Mouse (Mus musculus): ENCODE measurements around the gene Olfr829. TPM values are rescaled to one million over a fixed set of nuclear protein-coding genes. Genes with fewer than 3 reads are reported as not detected.
"Not testable (repeated sequence)": the region's sequence is repeated elsewhere in the genome, so short reads cannot be mapped to it uniquely, and the experiment has no call there.

The Olfr829 gene
- not detected in 2 replicates for polyA plus RNA-seq (2015; fragmentation: Nextera tagmentation; extraction: Ambion mirVana)

GRCm38 (mm10) chr9:18854633-18855032, at the start of gene Olfr829:
Gene Olfr829, plus strand, starts transcription at chr9:18854933.
- Histone ChIP-seq H3K4me2 (replicated peaks; ENCODE audit: low read depth) (no peak within 1 kb of the TSS), H3K27ac (replicated peaks) (no peak within 1 kb of the TSS), H3K4me1 (replicated peaks; ENCODE audit: control insufficient read depth, insufficient read depth) (no peaks in the 10 kb centered on the region), H3K9ac (ENCODE audit: low read length) (no peak within 1 kb of the TSS), H3K27me3 (ENCODE audit: control insufficient read depth, insufficient read depth, low read length) (no peaks in the 10 kb centered on the region), H3K4me3 (ENCODE audit: low read depth, low read length) (no peak within 1 kb of the TSS), H3K36me3 (ENCODE audit: control insufficient read depth, insufficient read depth, low read length) (no peaks in the 10 kb centered on the region), H3K9me3 (ENCODE audit: control insufficient read depth, low read length) (no peaks in the 10 kb centered on the region)
- WGBS: 56% methylated on average over 1 of the region's 1 CpGs
- TF ChIP-seq CTCF (IDR thresholded peaks at IDR 0.05; ENCODE audit: low read depth): no peak
- no peak for TF ChIP-seq EP300 (optimal IDR thresholded peaks at IDR 0.05)
- ATAC-seq (ENCODE audit: low FRiP score, low TSS enrichment) (no peak), DNase-seq (ENCODE audit: low spot score) (no peak)

- DNase-seq (ENCODE audit: low spot score): no peak
- Histone ChIP-seq H3K4me1 (replicated peaks; ENCODE audit: control insufficient read depth, insufficient read depth) (no peaks in the 10 kb centered on the region), H3K27ac (replicated peaks) (no peak within 1 kb of the TSS), H3K36me3 (ENCODE audit: control insufficient read depth, insufficient read depth, low read length) (no peaks in the 10 kb centered on the region), H3K4me2 (replicated peaks; ENCODE audit: low read depth) (no peak within 1 kb of the TSS), H3K4me3 (ENCODE audit: low read depth, low read length) (no peak within 1 kb of the TSS), H3K9ac (ENCODE audit: low read length) (no peak within 1 kb of the TSS), H3K27me3 (ENCODE audit: control insufficient read depth, insufficient read depth, low read length) (no peaks in the 10 kb centered on the region), H3K9me3 (ENCODE audit: control insufficient read depth, low read length) (no peaks in the 10 kb centered on the region)
- no peak for ATAC-seq (ENCODE audit: low FRiP score, low TSS enrichment)
- TF ChIP-seq CTCF (IDR thresholded peaks at IDR 0.05; ENCODE audit: low read depth) (no peak), EP300 (optimal IDR thresholded peaks at IDR 0.05) (no peak)
These were observed 35.3 kb upstream of the Olfr829 start, which contains the start of gene Olfr828 for GRCm38 (mm10) chr9:18819426-18819825. Gene Olfr828, minus strand, starts transcription at chr9:18819526.

GRCm38 (mm10) chr9:18874393-18874792, 19.7 kb downstream of the Olfr829 start, which contains the start of gene Olfr830:
Gene Olfr830, plus strand, starts transcription at chr9:18874693.
- Histone ChIP-seq H3K4me2 (replicated peaks; ENCODE audit: low read depth) (no peak within 1 kb of the TSS), H3K9me3 (ENCODE audit: control insufficient read depth, low read length) (no peaks in the 10 kb centered on the region), H3K27ac (replicated peaks) (no peak within 1 kb of the TSS), H3K4me3 (ENCODE audit: low read depth, low read length) (no peak within 1 kb of the TSS), H3K27me3 (ENCODE audit: control insufficient read depth, insufficient read depth, low read length) (no peaks in the 10 kb centered on the region), H3K9ac (ENCODE audit: low read length) (no peak within 1 kb of the TSS), H3K4me1 (replicated peaks; ENCODE audit: control insufficient read depth, insufficient read depth) (no peaks in the 10 kb centered on the region), H3K36me3 (ENCODE audit: control insufficient read depth, insufficient read depth, low read length) (no peaks in the 10 kb centered on the region)
- ATAC-seq (ENCODE audit: low FRiP score, low TSS enrichment) (no peak), DNase-seq (ENCODE audit: low spot score) (no peak)
- no peak for TF ChIP-seq CTCF (IDR thresholded peaks at IDR 0.05; ENCODE audit: low read depth)
- TF ChIP-seq EP300 (optimal IDR thresholded peaks at IDR 0.05): no peak

- not testable (repeated sequence) for H3K4me2 ChIP-seq (replicated peaks; ENCODE audit: low read depth); H3K27me3 ChIP-seq (ENCODE audit: control insufficient read depth, insufficient read depth, low read length); ATAC-seq (ENCODE audit: low FRiP score, low TSS enrichment); H3K36me3 ChIP-seq (ENCODE audit: control insufficient read depth, insufficient read depth, low read length); H3K4me3 ChIP-seq (ENCODE audit: low read depth, low read length); H3K27ac ChIP-seq (replicated peaks); DNase-seq (ENCODE audit: low spot score); H3K4me1 ChIP-seq (replicated peaks; ENCODE audit: control insufficient read depth, insufficient read depth); H3K9me3 ChIP-seq (ENCODE audit: control insufficient read depth, low read length); H3K9ac ChIP-seq (ENCODE audit: low read length)
- 52% methylated on average over 2 of the region's 2 CpGs for WGBS
These were observed 53.0 kb downstream of the Olfr829 start for GRCm38 (mm10) chr9:18907699-18908098.

Other genes starting within 250 kb of the Olfr829 start
- 2.5 TPM in 2 replicates for gene Muc16, start 180.4 kb upstream of the Olfr829 start, polyA plus RNA-seq (2015; fragmentation: Nextera tagmentation; extraction: Ambion mirVana)
- gene Olfr24, start 90.9 kb upstream of the Olfr829 start, polyA plus RNA-seq (2015; fragmentation: Nextera tagmentation; extraction: Ambion mirVana): 0.04 TPM in 1 of 2 replicates, not detected in the other
- not detected in 2 replicates for gene Olfr828, start 35.4 kb upstream of the Olfr829 start, polyA plus RNA-seq (2015; fragmentation: Nextera tagmentation; extraction: Ambion mirVana)
- not detected in 2 replicates for gene Olfr830, start 19.8 kb downstream of the Olfr829 start, polyA plus RNA-seq (2015; fragmentation: Nextera tagmentation; extraction: Ambion mirVana)
- not detected in 2 replicates for gene Olfr832, start 82.2 kb downstream of the Olfr829 start, polyA plus RNA-seq (2015; fragmentation: Nextera tagmentation; extraction: Ambion mirVana)
- not detected in 2 replicates for gene Olfr834, start 133.1 kb downstream of the Olfr829 start, polyA plus RNA-seq (2015; fragmentation: Nextera tagmentation; extraction: Ambion mirVana)
- not detected in 2 replicates for gene Olfr835, start 177.8 kb downstream of the Olfr829 start, polyA plus RNA-seq (2015; fragmentation: Nextera tagmentation; extraction: Ambion mirVana)